Comparison of ENCODE assay signal across 8 mouse cellular contexts in genomic region chr13:83730713-83731480, GRCm38 (mm10).
DNase-seq lines count a peak whose midpoint lies in the region; ATAC-seq and TF ChIP-seq lines count a peak whose summit lies in the region.

No protein-coding gene starts in this region.

- TF ChIP-seq CTCF in left cerebral cortex, adult 2 months (IDR thresholded peaks at IDR 0.05): no peak; the same call in 1 of the 2 replicates

- H3K9me3 ChIP-seq in hindbrain, embryonic 11.5 days (ENCODE audit: control insufficient read depth, low read length): no peaks in the 10 kb centered on the region
- H3K9me3 ChIP-seq in midbrain, embryonic 13.5 days: no peaks in the 10 kb centered on the region

- peaks cover 2% of the 10 kb centered on the region; the same call in 1 of the 2 replicates for H3K27me3 ChIP-seq in hindbrain, embryonic 11.5 days (ENCODE audit: control insufficient read depth, insufficient read depth, low read length)
- no peaks in the 10 kb centered on the region for H3K27me3 ChIP-seq in midbrain, embryonic 13.5 days

- no peaks in the 10 kb centered on the region for H3K36me3 ChIP-seq in hindbrain, embryonic 11.5 days (ENCODE audit: control insufficient read depth, insufficient read depth, low read length)
- H3K36me3 ChIP-seq in midbrain, embryonic 13.5 days: 0 out of 2 replicates have a peak, but pooled peaks cover 7% of the 10 kb centered on the region

- peak overlapping the region; percentile 100 for H3K9ac ChIP-seq in hindbrain, embryonic 11.5 days (ENCODE audit: low read depth, low read length)
- peak overlapping the region; percentile 100 for H3K9ac ChIP-seq in midbrain, embryonic 13.5 days (replicated peaks)

- H3K4me1 ChIP-seq in hindbrain, embryonic 11.5 days (replicated peaks; ENCODE audit: control insufficient read depth, insufficient read depth, low read length): no peaks in the 10 kb centered on the region
- H3K4me1 ChIP-seq in midbrain, embryonic 13.5 days (replicated peaks): no peaks in the 10 kb centered on the region

- peak overlapping the region; percentile 80 for H3K4me2 ChIP-seq in hindbrain, embryonic 11.5 days (replicated peaks; ENCODE audit: low read depth, low read length)
- peak overlapping the region; percentile 74 for H3K4me2 ChIP-seq in midbrain, embryonic 13.5 days (replicated peaks)

- H3K27ac ChIP-seq in hindbrain, embryonic 11.5 days (ENCODE audit: low read depth, low read length): peak overlapping the region; percentile 100
- H3K27ac ChIP-seq in left cerebral cortex, adult 2 months: peak overlapping the region; percentile 99
- H3K27ac ChIP-seq in midbrain, embryonic 13.5 days: peak overlapping the region; percentile 100

- WGBS in hindbrain, embryonic 11.5 days: under 1% methylated on average over 62 of the region's 91 CpGs
- WGBS in midbrain, embryonic 13.5 days: under 1% methylated on average over 87 of the region's 91 CpGs

- intact Hi-C loops in left cerebral cortex, adult 2 months (cut with DNase I): no loop called here

- ATAC-seq in hindbrain, embryonic 11.5 days (ENCODE audit: low FRiP score): peak; percentile 78
- ATAC-seq in midbrain, embryonic 13.5 days: peak; percentile 79

- peak overlapping the region; percentile 90 for H3K4me3 ChIP-seq in hindbrain, embryonic 11.5 days (ENCODE audit: low read depth, low read length)
- peak overlapping the region; percentile 83 for H3K4me3 ChIP-seq in left cerebral cortex, adult 2 months
- peak overlapping the region; percentile 76 for H3K4me3 ChIP-seq in midbrain, embryonic 13.5 days (replicated peaks)

- DNase-seq in adrenal gland, adult (ENCODE audit: inconsistent age in 2 of 2, low spot score in 1 of 2): peak; percentile 41 to 84
- DNase-seq in adrenal gland, adult 8-10 months: no peak
- DNase-seq in ZHBTc4 (ENCODE audit: low read depth, low spot score): peak; percentile 91
- DNase-seq in embryo, embryonic 11 days: peak; percentile 92
- peak; percentile 89 for DNase-seq in hindbrain, embryonic 11.5 days (ENCODE audit: low spot score)
- peak; percentile 85 to 86 for DNase-seq in left cerebral cortex, adult 2 months (ENCODE audit: extremely low spot score in 1 of 2, low spot score in 2 of 2)
- DNase-seq in testis, postnatal 10 days (ENCODE audit: low spot score): peak; percentile 78
